Mouse (Mus musculus) spleen, adult 18-20 months (tissue): ENCODE data around the gene Samd4b.

Source experiments
- DNase-seq, 2 experiments: peaks; one replicate each; pipeline ENCODE4 v3.0.0; 2022; ENCODE audit warnings: mixed read lengths in 2 of 2

The Samd4b gene

GRCm38 (mm10) chr7:28586663-28587411 lies 11.1 kb downstream of the Samd4b start:
- DNase-seq: no peak

GRCm38 (mm10) chr7:28585001-28585400 lies 12.9 kb downstream of the Samd4b start:
- DNase-seq: no peak

- DNase-seq: no peak
Measured at GRCm38 (mm10) chr7:28584468-28584867, 13.5 kb downstream of the Samd4b start.

- DNase-seq: no peak
Measured at GRCm38 (mm10) chr7:28583570-28584344, 14.2 kb downstream of the Samd4b start.

- no peak for DNase-seq
Measured at GRCm38 (mm10) chr7:28582841-28583240, 15.1 kb downstream of the Samd4b start.

- DNase-seq: no peak
Measured at GRCm38 (mm10) chr7:28581721-28582120, 16.2 kb downstream of the Samd4b start.

- no peak for DNase-seq
Measured at GRCm38 (mm10) chr7:28579826-28580225, 18.1 kb downstream of the Samd4b start.

GRCm38 (mm10) chr7:28578543-28579053 lies 19.3 kb downstream of the Samd4b start:
- DNase-seq: no peak

- no peak for DNase-seq
Measured at GRCm38 (mm10) chr7:28577826-28578542, 20.0 kb downstream of the Samd4b start.

- DNase-seq: no peak
Measured at GRCm38 (mm10) chr7:28576271-28576914, 21.6 kb downstream of the Samd4b start.

GRCm38 (mm10) chr7:28575597-28575996 lies 22.3 kb downstream of the Samd4b start:
- no peak for DNase-seq

GRCm38 (mm10) chr7:28573236-28573635 lies 24.7 kb downstream of the Samd4b start:
- no peak for DNase-seq

- no peak for DNase-seq
Measured at GRCm38 (mm10) chr7:28572689-28573088, 25.3 kb downstream of the Samd4b start.

GRCm38 (mm10) chr7:28570982-28571682 lies 26.8 kb downstream of the Samd4b start:
- no peak for DNase-seq

- DNase-seq: no peak
Measured at GRCm38 (mm10) chr7:28570291-28570981, 27.5 kb downstream of the Samd4b start.

GRCm38 (mm10) chr7:28568253-28568652 lies 29.7 kb downstream of the Samd4b start:
- peak in 1 of 2 experiments; percentile 61 for DNase-seq

- no peak for DNase-seq
Measured at GRCm38 (mm10) chr7:28567539-28567938, 30.4 kb downstream of the Samd4b start.

GRCm38 (mm10) chr7:28565407-28565806 lies 32.5 kb downstream of the Samd4b start:
- no peak for DNase-seq

GRCm38 (mm10) chr7:28562951-28563350 lies 35.0 kb downstream of the Samd4b start:
- DNase-seq: no peak

- no peak for DNase-seq
Measured at GRCm38 (mm10) chr7:28562371-28562770, 35.6 kb downstream of the Samd4b start.

- DNase-seq: no peak
Measured at GRCm38 (mm10) chr7:28561967-28562366, 36.0 kb downstream of the Samd4b start.
